Mouse (Mus musculus) brain, adult 2 months (tissue): Measurements from ENCODE around the gene Frmd4b.

ENCODE experiments used
- DNase-seq: peaks from one replicate; pipeline ENCODE4 v3.0.0; 2011; ENCODE audit warnings: low read depth, low spot score

The Frmd4b gene

DNA sequence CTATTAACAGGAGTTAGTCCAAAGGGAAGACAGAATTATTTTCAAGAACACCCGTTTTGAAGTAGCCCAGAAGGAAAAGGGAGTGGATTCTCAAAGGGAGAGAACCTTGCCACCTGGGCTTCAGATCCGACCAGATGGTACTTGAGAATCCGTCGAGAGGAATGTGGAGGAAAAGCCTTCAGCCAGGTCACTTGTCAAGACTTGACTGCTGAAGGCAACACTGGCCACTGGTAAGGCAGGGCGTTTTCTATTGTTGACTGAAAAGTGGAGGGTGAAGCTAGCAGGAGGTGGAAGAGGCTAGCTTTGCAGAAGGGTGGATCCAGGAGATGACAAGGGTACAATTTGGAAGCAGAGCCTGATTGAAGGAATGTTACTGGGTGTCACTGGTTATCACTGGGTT, 324.4 kb downstream of the Frmd4b start:
- DNase-seq = no peak

DNA sequence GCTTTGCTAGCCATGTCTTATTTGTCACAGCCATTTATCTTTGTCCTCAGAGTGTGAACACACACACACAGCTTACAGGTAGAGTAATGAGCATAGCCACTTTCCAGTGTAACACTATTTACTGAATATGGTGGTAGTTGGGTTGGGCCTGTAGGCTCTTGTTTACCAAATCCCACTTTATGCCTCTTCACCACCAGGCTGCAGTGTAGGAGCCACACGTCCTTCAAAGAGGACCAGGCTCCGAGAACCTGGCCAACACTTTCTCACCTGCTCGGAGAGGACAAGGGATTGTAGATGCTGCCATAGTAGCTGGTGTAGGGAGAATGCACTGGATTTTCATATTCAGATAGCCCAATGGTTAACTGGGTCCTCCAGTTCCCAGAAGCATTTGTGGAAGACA, 325.2 kb downstream of the Frmd4b start:
- DNase-seq = no peak

DNA sequence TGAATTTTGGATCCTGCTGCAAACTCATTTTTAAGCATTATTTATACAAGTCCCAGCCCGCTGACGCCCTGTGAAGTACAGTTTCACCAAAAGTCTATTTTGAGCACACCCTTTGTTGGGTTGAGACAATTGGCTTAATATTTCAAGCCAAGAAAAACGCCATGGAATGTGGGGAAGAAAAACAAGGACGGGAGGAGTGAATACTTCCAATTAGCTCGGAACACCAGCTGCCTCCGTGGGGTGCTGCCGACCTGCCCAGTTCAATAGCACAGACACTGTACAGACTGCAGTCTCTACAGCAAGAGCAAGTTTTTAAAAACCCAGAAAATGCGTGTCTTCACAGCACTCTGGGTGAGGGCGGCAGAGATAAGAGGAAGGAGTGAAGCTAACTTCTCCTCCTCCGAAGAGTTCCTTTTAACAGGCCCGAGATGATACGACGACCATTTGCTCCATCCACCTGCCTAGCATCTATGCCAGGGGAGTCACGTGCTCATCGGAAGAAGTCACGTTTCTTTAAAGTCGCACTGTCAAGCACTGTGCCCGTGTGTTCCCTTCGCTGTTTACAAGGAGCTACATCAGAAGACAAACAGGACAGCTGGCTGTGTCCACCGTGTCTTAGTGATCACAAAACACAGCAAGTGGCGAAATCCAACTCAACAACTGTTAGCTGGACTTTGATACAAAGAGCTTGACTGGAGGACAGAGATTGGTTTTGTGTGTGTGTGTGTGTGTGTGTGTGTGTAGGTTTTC, 326.0 kb downstream of the Frmd4b start:
- DNase-seq = peak; percentile 40

DNA sequence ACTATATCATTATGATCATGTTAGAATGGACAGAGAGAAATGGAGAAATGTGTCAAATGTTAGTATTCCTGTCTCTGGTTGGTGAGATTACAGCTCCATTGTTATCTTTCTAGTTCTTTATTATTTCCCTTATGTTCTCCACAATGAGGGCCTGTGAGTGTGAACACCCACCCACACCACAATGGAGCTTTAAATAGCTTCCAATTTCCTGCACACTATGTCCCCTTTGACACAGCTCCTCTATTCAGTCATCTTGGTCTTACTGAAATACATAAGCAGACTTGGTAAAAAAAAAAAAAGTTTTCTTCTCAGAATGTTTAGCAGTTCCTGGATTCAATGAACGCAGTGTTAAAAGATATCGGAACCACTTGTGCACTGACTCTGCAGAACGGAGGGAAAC, 326.7 kb downstream of the Frmd4b start:
- DNase-seq = peak; percentile 42

DNA sequence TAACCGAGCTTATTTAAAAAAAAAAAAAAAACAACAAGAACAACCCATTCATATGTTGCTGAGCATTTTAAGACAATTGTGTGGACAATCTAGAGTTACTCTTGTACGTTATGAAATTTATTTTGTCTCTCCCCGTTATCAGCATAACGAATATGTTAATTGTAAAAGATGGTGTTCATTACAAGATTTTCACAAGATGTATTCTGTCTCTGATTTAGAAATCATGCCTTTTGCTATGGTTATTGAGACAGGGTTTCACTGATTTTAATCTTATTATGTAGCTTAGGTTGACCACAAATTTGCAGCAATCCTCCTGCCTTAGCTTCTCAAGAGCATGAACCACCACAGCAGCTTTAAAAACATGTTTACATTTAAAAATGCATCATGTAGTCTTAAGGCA, 327.5 kb downstream of the Frmd4b start:
- no peak for DNase-seq

DNA sequence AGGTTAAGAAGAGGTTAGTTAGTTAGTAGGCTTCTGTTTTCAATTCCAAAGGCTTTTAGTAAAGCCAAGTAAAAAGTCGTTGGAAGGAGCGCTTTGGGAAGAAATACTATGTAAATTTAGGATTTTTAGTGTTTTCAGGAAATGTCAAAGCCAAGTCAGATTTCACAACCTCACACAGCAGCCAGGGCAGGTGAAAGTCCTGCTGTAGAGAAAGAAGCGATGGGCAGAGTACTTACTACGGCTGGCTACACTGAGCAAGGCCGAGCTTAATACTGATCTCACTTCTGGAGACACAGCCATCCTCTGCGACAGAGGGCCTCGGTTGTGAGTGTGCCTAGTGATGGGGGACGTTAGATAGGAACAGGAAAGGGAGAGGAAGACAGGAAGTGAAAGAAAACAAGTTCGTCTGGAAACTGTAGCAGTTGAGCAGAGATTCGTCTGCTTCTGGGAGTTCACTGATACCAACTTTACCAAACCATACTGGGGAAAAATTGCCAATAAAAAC, 328.0 kb downstream of the Frmd4b start:
- no peak for DNase-seq

DNA sequence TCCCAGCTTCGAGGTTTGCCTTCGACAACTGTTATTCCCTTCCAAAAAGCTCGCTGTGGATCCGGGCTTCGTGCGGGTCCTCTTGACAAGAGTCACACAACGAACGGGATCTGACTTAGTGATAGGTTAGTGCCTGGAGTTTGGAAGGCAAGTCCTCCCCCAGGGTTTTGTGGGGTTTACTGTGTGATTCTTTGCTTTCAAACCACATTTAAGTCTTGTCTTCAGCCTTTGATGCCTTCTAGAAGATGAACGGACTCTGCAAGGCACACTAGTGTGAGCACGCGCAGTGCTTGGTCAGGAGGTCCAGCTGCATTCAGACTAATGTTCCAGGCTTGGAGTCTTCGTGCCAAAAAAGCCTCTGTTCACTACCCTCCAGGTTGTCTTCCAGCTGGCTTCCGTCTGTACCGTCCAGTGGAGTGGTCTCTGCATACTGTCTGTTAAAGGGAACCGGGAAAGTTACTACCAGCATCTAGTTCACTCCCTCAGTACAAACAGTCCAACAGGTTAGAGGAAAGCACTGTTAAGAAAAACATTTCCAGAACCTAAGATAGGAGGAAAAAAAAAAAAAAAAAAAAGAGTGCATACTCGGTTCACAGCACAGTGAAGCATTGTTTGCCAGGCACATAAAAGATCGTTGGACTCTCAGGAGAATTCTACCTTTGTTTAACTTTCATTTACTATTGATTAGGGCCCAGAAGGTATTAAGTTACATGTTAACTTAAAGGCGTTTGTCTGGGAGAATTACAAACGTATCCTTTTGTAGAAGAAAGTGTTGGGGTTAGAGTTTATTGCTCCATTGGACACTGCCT, 329.1 kb downstream of the Frmd4b start:
- DNase-seq = no peak

DNA sequence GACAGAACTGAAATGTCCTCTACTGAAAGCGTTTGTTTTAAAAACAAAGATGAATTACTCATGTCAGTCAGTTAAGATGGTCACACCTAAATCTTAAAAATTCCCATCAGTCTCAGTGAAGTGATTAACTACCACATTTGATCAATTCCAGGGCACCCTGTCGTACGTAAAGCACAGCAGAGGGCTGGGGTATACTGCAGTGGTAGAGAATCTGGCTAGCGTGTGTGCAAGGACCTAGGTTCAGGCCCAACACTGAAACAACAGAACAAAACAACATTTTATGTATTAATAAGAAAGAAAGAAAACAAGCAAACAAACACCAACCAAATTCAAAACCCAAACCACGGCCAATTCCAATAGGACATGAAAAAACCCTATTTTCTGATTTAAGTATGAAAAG, 331.0 kb downstream of the Frmd4b start:
- DNase-seq = no peak

DNA sequence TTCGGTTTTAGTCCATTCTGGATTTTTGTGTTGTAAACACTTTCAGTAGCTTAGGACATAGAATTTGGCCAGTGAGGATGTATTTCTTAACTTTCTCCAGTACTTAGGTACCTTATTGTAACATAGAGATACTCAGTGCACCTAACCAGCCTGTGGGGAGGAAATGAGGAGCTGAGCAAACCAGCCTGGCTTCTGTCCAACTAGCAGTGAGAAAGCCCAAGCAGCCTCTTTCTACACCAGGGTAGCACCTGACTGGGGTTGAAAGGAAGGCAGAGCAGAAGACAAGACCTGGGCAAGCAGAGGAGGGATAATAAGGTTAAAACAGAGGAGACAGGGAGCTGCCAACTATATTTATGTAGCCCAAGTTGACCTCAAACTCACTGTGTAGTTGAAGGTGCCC, 333.7 kb downstream of the Frmd4b start:
- DNase-seq = no peak

DNA sequence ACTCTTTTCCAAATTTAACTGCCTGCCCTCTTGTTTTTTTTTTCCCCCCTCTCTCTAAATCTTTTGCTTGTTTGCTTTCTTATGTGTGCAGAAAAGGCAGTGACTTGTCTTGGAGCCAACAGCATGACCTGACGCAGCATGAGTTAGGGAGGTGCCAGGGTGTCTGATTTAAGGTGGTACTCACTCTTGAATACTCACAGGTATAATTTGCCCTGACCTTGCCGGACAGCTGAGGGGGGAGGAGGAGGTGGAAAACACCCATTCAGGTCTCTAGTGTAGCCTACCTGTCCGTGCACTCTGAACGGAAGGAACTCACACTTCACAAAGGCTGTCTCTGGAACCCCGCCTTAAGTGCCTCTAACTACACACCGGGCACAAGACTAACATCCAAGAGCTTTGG, 338.5 kb downstream of the Frmd4b start:
- no peak for DNase-seq

DNA sequence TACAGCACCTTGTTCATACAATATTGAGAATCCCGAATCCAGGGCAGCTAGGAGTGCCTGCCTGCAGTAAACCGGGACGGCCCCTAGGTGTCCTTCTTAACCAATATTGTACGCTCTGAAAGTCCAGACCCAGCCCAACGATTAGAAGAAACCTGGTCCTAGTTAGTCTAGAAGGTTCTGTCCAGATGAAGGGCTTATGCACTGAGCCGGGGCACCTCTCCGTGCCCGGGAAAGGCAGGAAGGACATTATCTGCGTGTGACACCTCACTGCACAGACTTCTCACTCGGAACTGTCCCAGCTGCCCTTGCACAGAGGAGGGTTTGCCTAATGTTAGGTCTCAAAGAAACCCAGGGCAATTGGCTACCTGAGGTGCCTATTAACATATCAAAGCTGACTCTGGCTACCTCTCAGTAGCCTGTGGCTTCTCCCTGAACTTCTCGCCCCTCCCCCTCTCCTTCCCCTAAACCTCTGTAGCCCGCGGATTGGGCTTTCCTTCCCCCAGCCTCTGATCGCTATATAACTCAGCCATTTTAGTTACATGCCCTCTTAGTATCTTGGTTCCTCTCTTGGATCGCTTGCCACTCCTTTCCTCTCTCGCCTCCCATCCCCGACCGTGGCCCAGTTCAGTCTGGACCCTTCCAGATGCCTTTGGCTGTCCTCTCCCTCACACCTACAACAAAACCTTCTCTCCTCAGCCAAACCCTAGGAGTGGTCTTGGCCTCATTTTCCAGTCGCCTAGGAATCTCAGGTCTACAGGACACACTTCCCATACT, 339.1 kb downstream of the Frmd4b start:
- DNase-seq = peak; percentile 83

DNA sequence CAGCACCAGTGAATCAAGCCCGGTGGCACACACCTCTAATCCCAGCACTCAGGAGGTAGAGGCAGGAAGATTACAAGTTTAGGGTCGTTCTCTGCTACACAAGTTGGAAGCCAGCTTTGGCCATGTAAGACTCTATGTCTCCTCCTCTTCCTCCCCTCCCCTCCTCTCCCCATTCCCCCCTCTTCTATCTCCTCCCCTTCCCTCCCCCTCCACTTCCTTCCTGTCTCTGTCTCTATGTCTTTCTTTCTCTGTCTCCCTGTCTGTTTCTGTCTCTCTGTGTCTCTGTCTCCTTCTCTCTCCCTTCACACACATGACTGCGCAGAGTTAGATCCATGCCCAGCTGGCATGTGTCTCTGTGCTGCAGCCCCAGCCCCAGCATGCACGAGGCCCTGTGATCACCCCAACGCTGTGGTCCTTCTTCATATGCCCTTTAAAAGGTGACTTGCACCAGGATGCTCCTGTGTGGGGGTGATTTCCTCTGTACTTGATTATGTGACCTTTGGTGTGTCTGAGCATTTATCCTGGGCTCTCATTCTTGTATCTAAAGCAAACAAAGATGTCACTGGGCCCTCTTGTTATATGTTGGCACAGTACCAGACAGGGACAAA, 340.3 kb downstream of the Frmd4b start:
- no peak for DNase-seq

DNA sequence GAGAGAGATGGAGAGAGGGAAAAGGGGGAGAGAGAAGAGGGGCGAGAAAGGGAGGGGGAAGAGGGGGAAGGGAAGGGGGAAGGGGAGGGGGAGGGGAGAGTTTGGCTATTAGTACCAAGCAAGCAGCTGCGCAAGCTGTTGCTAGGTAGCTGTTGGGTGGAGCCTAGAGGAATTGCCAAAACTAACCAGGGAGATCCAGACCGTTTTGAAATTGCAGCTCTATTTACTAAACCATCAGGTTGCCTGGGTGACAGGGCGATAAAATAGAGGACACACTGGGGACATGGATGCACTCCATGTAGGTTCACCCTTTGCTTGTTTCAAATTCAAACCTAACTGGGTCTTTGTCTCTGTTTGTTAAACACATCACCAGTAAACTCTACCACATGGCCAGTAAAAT, 341.0 kb downstream of the Frmd4b start:
- no peak for DNase-seq

DNA sequence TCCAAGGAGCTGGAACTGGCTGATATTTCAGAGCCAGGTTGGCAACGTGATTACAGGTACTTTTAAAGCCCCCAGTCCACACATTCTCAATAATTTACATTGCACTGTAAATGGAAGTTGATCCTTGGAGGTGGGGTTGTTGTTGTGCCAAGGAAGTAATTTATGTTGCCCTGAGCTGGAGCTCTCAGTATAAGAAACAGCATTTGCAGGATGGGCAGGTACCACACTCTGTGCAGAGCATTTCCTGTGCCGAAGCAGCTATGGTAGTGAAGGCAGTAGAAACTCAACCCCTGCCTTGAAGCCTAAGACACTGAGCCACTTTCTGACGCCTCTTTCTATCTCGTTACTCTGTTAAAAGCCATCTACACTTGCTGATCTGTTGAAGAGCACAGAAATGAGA, 341.6 kb downstream of the Frmd4b start:
- DNase-seq = no peak

DNA sequence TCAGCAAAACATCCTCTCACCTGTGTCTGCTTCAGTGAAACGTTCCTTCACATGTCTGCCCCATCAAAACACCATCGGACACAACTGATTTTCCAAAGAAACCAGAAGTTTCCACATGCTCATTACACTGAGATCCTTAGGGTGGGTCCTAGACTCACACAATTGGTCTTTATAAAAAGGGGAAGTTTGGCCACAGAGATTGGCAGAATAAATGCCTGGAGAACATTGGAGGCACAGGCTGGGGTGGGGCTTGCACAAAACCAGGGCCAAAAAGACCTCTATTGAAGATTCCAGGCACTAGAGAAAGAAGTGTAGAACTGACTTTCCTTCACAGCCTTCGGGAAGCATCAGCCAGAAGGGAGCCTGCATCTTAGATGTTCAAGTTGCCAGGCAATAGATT, 343.6 kb downstream of the Frmd4b start:
- no peak for DNase-seq

DNA sequence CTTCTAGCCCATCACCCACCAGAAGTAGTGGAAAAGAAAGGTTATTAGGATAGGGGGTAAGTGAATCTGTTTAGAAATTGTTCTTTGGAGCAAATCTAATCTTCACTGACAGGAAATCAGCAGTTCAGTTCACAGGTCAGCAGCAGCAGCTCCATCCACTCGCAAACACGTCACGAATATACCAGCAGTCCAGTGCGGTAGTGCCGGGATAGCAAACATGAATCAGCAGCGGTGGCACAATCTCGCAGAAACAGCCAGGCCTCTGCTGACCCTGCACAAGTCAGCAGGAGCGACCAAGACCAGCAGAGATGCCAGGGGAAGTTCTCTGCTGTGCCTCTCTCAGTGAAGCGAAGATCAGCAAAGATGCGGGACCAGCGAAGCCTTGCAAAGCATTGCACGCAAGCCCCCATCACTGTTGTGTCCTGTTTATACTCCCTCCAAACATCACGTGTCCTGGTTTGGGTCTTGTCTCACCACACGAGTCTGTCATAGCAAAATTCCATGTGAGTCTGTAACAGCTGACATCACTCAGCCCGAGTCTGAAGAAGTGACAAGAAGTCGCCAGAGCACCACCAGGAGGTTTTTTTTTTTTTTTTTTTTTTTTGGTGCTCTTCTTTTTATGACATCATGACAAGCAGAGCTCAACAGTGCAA, 344.2 kb downstream of the Frmd4b start:
- no peak for DNase-seq

DNA sequence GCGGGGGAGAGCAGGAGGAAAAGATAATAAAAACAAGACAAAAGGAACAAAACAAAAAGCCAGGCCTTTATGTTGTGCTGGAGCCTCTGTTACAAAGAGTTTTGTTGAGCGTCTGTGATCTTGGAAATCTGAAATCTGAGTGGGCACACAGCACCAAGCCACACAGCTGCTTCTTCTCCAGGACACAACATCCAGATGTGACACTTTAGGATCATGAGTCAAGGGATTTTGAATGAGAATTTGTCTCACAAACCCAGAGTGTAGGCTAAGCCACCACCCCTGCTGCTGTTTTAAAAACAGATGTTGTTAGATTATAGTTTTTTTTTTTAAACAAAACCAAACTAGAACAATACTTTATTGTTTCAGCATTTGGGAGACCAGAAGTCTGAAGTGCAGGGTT, 345.0 kb downstream of the Frmd4b start:
- DNase-seq = no peak

DNA sequence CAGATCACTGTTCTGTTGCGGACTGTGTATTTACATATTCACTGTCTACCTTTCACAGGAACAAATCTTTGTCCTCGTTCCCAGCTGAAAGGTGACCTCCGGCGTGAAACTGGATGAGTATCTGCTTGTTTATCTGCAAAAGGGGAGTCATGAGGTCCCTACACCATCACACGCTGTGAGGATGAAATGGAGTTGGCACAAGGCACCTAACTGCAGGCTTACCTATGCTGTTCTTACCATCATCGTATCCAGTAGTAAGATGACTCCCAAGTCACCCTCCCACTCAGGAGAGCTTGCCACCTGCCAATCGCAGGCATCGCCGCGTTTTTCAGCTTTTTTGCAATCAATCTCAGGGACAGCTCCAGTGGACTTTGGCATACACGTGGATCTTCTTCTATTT, 347.7 kb downstream of the Frmd4b start:
- no peak for DNase-seq

DNA sequence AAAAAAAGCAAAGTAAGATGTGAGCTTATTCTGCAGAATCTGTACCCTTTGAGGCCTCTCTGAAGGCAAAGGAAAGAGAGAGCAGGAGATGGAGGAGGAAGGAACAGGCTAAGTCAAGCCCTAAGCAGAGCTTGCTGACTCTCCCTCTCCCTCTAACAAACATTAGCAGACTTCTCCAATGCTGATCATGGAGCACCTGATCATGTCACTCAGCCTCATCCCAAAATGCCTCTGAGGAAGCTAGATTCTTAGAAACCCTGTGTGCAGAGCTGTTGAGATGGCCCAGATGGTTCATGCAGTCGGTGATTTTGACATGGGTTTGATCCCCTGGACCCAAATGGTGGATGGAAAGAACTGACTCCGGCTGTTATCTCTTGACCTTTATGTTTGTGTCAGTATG, 350.2 kb downstream of the Frmd4b start:
- DNase-seq = no peak

DNA sequence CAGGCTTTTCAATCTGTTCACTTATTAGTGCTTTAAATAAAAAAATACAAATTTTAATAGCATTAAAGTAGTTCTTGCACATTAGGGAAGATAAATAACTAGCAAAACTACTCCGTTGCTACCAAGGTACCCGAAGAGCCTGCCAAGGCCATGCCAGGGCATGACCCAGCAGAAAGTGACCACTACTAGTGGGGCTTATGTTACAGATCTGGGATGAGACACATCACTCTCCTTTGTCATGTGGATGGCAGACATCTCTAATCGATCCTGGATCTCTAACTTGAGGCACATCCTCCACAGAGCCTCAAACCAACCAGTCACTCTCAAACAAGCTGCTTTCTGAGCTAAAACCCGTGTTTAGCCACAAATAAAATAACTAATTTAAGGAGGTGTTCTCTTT, 350.7 kb downstream of the Frmd4b start:
- DNase-seq = no peak

DNA sequence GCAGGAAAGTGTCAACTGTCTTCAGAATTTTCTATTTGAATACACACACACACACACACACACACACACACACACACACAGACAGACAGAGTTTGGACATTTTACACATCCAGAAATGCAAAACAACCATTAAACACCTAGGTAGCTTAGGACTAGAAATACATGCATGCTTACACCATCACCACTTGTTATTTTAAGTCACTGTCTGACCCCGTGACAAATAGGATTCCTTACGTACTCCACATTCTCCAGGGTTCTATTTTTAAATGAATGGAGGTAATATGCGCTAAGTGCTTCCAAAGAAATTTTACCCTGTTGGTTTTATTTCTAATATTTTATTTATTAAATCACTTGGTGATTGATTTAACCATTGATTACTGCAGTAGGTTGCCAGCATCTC, 351.6 kb downstream of the Frmd4b start:
- no peak for DNase-seq
